Mouse (Mus musculus) CD4-positive helper T cell, adult 2 months (primary cell): ENCODE measurements around the gene Vps26a.

ENCODE experiments used
- DNase-seq: peaks from one replicate; pipeline ENCODE4 v3.0.0-alpha.2; 2012; ENCODE audit warnings: low read depth, missing footprints, low spot score

Vps26a gene

GRCm38 (mm10) chr10:62486618-62487415 lies at the start of gene Vps26a:
Gene Vps26a, minus strand, starts transcription at chr10:62486805.
- peak; percentile 96 for DNase-seq

GRCm38 (mm10) chr10:62534509-62534908 lies 47.9 kb upstream of the Vps26a start:
- no peak for DNase-seq

GRCm38 (mm10) chr10:62532832-62533231 lies 46.2 kb upstream of the Vps26a start:
- peak; percentile 25 for DNase-seq

- DNase-seq, result no peak
Observed at GRCm38 (mm10) chr10:62530183-62530582, 43.6 kb upstream of the Vps26a start.

- DNase-seq, result no peak
Observed at GRCm38 (mm10) chr10:62527351-62527750, 40.7 kb upstream of the Vps26a start, which contains the start of gene Srgn. Gene Srgn, minus strand, starts transcription at chr10:62527451.

- DNase-seq, result no peak
Observed at GRCm38 (mm10) chr10:62522346-62522950, 35.8 kb upstream of the Vps26a start.

GRCm38 (mm10) chr10:62521763-62522162 lies 35.2 kb upstream of the Vps26a start:
- DNase-seq, result no peak

- DNase-seq, result no peak
Observed at GRCm38 (mm10) chr10:62520911-62521310, 34.3 kb upstream of the Vps26a start.

- DNase-seq, result no peak
Observed at GRCm38 (mm10) chr10:62517511-62517910, 30.9 kb upstream of the Vps26a start.

- DNase-seq, result no peak
Observed at GRCm38 (mm10) chr10:62512855-62513254, 26.2 kb upstream of the Vps26a start.

GRCm38 (mm10) chr10:62511528-62511927 lies 24.9 kb upstream of the Vps26a start:
- no peak for DNase-seq

- DNase-seq, result peak; percentile 54
Observed at GRCm38 (mm10) chr10:62509032-62509656, 22.5 kb upstream of the Vps26a start.

GRCm38 (mm10) chr10:62508459-62508858 lies 21.9 kb upstream of the Vps26a start:
- DNase-seq, result peak; percentile 37

- DNase-seq, result peak; percentile 93
Observed at GRCm38 (mm10) chr10:62507591-62508308, 21.1 kb upstream of the Vps26a start.

GRCm38 (mm10) chr10:62507071-62507470 lies 20.5 kb upstream of the Vps26a start:
- DNase-seq, result peak; percentile 75

- peak; percentile 91 for DNase-seq
Observed at GRCm38 (mm10) chr10:62506019-62506556, 19.5 kb upstream of the Vps26a start.

GRCm38 (mm10) chr10:62505224-62505983 lies 18.8 kb upstream of the Vps26a start:
- peak; percentile 72 for DNase-seq

- peak; percentile 54 for DNase-seq
Observed at GRCm38 (mm10) chr10:62503836-62504628, 17.4 kb upstream of the Vps26a start.

GRCm38 (mm10) chr10:62503353-62503752 lies 16.7 kb upstream of the Vps26a start:
- DNase-seq, result peak; percentile 65

- peak; percentile 27 for DNase-seq
Observed at GRCm38 (mm10) chr10:62501951-62502350, 15.3 kb upstream of the Vps26a start.
